Mouse (Mus musculus) naive thymus-derived CD4-positive, alpha-beta T cell, adult 5 months (primary cell): ENCODE data around the gene Cdh20. TPM values are rescaled to one million over a fixed set of nuclear protein-coding genes. Genes with fewer than 3 reads are reported as not detected.

ENCODE experiments used
- polyA plus RNA-seq: library from polyadenylated mRNA; unstranded; fragments of 100-300 nt; shearing (Covaris generic); gene quantifications from one replicate; pipeline ENCODE4 v1.2.1, GENCODE M21; 2017

The Cdh20 gene
- not detected for polyA plus RNA-seq

DNA sequence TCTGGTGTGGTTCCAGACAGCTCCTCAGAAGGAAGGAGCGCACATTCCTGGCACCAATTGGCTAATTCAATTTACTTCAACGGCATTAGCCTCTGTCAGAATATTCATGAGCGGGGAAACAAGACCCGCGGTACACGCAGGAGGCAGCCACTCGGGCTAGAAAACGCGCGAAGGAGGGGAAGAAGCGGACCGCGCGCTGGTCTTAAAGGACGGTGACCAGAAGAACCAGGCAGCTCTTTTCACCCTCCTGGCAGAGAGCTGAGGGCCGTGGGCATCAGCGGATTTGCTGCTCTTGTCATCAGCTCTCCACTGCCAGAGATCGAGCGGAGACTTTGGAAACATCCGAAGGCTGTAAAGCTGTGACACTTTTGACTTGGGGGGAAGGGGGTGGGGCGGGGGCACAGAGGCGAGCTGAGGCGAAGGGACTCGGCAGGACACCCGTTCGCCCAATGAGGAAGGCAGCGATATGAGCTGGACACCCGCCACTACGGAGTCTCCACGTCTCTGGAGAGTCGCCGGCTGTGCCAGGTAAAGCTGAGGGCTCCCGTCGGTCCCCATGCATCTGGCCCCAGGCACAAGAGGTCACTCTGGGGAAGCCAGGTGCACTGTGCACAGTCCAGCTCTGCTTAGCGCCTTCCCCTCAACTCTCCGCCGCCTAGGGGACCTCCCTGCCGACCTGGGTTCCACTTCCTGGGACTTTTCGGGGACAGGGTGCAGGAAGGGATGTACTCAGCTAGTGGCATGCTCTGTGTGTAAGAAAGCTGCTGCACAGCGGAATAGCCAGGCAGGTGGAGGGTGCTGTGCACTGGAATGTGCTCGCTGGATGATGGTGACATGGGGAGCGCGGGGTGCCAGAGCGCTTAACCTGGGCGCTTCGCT is at the start of gene Cdh20:
Gene Cdh20 (plus strand): TSS at position 159 of the 879 bp plus-strand sequence.

